Mouse (Mus musculus) frontal cortex, adult (tissue): Measurements from ENCODE around the gene Paqr5.

Source experiments
- ATAC-seq: cut with Nextera tagmentation; 2 replicates; pipeline ENCODE4 v1.9.2; 2017; ENCODE audit warnings: mild to moderate bottlenecking, moderate library complexity, mixed read lengths; ENCODE audit not compliant: low TSS enrichment

Gene Paqr5

DNA sequence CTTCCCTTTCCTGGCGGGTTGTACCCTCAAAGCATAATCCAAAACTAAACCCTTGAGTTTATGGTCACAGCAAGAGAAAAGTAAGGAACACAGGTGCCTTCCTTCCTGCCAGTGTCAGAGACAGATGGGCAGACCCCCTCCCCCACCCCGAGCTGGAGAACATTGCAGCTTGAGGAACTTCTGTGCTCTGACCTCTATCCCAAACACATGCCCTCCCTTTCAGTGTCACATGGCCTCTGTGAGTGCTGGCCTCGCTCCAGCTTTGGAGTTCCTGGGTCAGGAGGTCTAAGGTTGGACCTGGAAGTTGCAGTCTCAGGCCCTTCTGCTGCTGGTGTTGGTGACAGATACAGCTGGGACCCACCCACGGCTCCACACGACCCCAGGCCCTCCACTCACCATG, 65.9 kb downstream of the Paqr5 start:
- ATAC-seq, result no peak

DNA sequence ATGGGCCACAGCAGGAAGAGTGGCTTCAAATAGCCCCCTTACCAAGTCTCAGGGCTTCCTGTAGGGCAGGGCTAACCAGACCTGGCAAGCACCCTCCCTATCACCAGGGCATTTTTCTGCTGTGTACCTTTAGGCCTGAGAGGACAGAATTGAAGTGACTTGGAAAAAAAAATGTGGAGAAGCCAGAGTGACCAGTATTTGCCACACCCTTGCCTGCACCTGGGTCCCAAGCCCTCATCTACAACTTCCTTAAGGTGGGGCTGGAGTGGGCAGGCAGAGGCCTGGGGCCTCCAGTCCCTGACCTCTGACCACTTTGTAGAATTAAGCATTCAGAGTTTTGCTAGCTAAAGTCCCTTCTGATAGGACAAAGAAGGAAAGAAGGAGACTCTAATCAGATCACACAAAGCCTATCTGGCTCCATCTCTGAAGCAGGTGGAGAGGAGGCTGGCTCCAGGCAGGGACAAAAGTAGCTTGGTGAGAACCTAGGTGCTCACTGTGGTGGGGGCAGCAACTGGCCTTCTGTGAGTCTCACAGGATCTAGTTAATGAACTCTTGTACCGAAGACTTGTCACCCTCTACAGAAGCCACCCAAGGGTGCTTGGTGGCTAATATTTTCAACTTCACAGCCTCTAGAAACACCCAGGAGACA, 66.6 kb downstream of the Paqr5 start:
- no peak for ATAC-seq

DNA sequence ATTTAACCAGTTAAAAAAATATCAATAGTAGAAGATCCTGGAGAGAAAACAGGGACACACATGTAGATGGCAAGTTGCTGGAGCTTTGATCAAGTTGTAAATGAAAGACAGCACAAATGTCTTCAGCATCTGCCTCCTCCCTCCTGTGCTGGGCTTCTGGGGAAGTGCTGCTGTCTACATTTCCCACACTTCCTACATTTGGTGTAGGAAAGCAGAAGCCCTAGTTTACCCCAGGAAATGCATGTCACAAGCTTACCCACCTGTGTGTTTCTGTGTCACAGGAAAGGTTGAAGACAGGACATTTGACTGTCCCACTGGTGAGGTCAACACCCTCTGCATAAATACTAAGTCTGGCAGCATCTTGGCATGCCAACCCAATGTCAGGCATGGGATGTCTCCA, 71.9 kb downstream of the Paqr5 start:
- no peak for ATAC-seq

DNA sequence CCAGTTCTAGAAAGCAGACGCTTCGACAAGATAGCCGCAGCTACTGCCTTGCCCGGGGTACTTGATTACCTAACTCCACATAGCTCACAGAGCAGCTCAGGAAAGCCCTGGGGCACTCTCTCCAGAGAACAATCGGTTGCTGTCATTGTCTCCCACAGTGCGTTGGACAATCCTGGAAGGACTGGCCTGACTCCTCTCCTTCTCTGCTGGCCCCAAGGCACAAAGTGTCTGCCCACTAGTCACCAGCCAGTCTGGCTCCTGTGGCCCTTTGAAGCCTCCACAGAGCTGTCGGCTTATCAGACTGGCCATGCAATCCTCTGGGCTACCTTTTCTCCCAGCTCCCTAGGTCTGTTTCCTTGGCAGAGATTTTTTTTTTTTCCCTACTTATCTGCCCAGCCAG, 74.4 kb downstream of the Paqr5 start:
- no peak for ATAC-seq

DNA sequence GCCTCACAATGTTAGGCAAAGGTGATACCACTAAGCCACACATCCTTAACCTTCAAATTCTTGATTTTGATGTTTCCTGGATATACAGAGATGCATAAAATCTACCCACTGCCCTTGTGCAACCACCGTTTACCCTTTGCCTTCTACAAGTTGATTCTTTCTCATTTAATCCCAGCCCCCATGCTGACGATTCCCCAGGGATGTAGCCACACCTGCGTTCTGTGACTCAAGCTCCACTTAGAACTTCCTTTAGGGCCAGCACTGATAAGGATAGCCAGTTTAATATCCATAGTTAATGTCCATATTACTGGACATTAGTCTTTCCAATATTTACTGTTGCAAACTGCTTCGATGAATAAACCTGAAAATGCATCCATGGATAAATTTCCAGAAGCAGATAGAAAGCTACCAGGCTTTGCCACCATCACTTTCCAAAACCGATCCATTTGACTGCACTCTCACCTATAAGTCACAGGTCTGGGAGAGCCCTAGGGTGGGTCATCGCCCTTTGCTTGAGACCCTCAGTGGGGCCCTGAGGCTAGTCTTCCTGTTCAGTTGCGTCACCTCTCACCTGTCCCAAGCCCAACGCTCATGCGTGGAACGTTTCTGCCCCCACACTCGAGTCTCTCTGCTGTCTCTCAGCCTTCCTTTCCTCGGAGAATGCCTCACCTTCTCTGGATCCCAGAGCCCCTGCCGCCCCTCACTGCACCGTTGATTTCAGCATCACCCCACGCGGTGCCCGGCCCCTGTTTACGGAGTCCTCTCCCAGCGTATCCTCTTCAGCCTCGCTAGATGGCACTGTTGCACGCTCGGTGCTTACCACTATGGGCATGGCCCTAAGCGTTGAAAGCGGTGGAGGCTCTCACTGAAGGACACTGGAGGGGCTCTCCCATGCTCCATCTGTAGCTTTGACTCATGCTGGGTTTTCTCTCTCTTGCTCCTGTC, 79.0 kb downstream of the Paqr5 start:
- peak; percentile 92 for ATAC-seq

DNA sequence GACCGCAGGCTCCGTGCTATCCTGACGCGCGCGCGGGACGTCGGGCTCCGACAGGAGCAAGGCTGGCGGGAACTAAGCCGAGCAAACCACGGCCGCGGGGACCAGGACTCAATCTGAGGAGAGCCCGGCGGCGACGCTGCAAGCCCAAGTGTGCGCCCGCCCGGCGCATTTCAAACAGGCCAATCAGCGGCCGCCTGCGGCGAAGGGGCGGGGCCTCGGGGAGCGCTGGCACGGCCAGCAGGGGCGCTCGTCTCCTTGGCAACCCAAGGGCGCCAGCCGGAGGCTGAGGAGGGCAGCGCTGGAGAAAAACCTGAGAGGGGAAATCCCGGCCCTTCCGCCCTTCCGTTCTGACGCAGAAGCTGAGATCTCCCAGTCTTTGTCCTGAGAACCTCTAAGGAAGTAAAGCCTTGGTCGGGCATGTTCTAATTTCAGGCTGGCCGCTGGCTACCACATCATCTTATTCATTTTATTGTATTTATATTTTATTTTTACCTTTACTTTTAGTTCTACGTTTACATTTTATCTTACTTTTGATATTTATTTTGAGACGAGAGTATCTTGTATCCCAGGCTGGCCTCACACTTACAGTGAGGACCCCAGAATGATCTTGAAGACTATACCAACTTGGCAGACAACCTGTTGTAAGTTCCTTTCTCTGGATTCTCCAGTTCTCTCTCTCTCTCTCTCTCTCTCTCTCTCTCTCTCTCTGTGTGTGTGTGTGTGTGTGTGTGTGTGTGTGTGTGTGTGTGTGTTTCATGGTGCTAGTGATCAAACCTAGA, 79.8 kb downstream of the Paqr5 start, which contains the start of gene Kif23:
Gene Kif23, minus strand, starts transcription at position 152 of the 779 bp plus-strand sequence.
- ATAC-seq, result peak; percentile 95

DNA sequence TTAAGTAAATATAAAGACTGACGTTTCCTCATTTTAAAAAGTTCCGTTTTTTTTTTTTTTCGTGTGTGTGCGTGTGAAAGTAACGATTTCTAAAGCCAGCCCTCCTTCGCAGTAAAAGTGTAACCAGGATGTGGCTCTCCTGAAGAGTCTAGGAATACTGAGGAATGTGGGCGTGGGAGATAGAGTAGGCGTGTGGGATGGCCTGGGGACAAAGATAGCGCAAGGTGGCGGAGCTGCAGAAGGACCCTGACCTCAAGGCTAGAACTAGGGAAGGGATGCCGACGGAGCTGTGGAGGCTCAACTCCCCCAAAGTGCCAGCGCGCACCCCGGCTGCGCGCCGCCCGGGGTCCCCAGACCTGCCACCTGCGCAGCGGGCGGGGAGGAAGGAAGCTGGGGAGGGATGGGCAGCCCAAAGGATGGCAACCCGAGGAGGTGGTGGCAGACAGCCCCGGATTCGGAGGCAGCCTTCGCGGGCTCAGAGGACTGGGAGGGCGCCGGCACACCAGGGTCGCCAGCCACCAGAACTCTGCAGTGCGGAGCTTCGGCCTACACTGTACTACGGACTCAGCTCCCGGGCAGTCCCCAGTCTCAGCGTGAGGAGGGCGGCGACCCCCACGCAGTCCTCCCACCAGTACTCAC, 80.6 kb downstream of the Paqr5 start:
- peak; percentile 39; the same call in 1 of the 2 replicates for ATAC-seq

DNA sequence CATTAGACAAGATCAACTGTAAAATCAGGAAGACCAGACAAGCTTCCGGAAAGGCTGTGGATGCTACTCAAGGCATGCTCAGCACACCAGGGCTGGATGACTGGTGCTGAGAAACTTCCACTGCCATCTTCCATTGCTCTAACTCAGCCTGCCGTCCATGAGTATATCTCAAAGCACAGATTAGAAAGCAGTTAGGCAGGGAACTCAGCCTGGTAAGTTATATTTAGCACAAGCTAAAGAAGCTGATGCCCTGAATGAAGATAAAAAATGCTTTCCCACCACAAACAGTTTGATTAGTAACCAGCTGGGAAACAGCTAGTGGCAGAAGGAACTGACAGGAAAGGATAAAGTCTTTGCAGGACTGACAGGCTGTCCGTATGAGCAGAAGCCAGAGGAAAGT, 85.6 kb downstream of the Paqr5 start:
- ATAC-seq, result no peak

DNA sequence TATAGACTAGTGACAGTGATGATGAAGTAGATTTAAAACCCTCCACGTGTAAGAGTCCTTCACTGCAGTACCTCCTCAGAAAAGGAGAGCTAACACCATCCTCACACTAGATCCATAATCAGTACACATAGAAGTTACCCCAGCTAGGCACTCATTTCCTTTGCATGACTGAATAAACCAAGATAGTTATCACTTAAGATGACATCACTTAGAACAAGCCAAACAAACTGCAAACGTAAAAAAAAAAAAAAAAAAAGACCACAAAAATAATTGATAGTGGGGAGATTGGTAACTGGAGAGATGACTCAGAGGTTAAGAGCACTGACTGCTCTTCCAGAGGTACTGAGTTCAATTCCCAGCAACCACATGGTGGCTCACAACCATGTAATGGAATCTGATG, 93.3 kb downstream of the Paqr5 start:
- ATAC-seq, result no peak

DNA sequence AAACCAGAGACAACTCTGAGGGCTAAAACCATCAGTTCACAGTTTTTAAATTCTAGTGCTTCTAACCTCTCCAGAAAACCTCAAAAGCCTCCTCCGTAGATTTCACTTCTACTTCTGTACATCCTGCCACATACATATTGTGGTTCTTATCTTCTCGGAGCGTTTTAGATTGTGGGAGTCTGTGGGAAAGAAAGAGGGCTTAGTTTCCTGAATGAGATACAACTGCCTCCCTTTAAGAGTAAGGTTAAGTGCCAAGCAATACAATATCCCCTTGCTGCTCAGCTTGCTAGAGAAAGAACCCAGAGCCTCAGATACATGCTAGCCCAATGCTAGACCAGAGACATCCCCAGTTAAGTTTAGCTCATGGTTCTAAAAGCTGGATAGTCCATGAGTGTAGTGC, 94.6 kb downstream of the Paqr5 start:
- ATAC-seq, result no peak

DNA sequence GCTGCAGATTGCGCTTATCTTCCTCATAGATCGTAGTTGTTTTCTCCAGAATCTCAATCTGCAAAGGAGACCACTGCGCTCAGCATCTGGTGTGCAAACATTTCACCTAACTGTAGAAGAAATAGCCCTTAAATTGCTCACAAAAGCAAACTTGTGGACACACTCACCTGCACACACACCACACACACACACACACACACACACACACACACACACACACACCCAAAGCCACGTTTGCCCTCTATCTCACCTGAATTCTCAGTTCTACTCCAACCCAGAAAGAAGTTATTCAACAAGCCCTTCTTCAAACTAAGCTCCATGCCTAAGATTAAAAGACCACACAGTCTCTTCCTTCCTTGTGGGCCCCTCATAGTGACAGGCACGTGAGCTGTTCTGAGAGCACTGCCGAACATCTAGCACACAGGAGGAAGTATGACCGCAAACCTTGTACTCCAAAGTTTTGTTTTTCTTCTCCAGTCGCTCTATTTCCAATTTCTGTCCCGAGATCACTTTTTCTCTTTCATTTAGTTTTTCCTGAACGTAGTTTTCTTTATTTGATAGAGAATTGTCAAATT, 101.5 kb downstream of the Paqr5 start:
- ATAC-seq, result no peak

DNA sequence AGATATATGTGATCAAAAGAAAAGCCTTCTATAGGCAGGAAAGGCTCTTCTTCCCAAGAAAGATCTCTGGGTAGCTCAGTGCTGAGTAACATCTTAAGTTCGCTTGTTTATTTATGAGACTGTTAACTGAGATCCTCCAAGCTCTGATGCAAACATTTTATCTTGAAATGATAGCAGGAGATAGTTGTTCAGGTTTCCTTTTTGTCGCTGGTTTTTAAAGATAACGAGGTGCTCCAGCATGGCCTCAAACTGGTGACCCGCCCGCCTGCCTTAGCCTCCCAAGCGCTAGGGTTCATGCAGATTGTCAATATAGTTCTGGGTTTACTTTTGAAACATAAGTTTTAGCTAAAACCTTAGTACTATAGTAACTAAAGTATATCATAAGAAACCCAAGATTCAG, 106.3 kb downstream of the Paqr5 start:
- no peak for ATAC-seq

DNA sequence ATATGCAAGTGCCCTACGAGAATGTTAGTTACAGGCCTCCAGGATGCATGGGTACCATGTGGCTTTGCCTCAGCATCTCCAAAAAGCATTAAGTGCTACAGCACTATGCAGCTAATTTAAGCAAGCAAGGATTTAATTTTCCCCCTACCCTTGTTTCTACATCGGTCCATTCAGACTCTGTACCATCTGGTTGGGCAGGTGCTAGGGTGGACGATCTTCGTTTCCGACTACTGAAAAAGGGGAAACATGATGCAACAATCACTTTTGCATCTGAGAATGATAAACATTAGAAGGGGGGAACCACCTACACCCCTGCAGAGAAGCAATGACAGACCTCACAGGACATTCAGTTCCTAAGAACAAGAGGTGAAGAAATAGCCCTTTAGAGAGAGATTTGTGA, 107.2 kb downstream of the Paqr5 start:
- no peak for ATAC-seq

DNA sequence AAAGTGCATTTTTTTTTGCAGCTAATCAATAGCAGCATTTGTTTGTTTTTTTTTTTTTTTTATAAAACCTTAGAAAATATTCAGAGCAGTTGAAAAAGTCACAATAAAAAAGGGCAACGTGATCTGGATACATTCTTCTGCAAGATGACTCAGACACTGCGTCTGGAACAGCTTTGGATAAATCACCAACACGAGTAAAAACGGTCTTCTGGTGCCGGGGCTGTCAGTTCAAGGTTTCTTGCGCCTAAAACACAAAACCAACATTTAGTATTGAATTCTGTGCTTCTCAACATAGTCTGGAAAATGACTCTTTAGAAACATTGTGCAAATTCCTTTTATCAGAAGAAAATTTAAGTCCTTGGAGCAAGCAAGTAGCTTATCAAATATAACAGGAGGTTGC, 109.2 kb downstream of the Paqr5 start:
- no peak for ATAC-seq

DNA sequence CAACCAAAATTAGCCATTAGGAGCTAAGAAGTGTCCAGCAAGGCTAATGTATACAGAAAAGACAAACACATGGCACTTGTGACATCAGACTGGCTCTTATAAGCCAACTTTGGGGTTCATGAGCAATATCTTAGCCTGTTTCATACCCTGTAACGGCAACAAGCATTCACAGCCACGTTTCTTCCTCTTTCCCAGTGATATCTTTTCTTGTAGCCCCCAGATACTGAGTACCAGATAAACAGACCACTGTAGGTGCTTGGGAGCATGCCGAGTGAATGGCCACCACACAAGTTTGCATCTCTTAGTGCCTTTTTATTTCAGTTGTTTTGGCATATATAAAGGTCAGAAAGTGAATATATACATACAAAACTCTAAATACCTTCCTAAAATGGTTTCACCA, 109.7 kb downstream of the Paqr5 start:
- no peak for ATAC-seq

DNA sequence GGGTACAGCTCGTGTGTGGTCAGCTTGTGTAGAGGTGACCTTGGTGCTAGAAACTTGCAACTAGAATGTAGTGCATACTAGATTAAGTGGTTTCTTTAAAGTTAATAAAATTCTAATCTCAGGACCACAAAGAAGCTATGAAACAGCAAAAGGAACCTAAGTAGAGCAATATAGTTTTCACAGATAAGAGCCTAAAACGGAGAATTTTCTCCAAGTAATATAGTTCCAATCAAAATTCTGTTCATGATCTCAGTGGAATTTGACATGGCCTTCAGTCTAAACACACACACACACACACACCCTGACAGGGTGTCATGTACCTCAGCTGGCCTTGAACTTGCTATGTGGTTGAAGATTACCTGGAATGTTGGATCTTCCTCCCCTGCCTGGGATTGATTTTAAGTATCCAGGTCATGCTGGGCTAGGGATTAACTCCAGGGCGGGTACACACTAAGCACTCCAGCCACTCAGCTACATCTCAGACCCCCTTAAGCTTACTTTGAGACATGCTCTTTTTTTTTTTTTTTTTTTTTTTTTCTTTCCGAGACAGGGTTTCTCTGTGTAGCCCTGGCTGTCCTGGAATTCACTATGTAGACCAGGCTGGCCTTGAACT, 111.2 kb downstream of the Paqr5 start:
- no peak for ATAC-seq

DNA sequence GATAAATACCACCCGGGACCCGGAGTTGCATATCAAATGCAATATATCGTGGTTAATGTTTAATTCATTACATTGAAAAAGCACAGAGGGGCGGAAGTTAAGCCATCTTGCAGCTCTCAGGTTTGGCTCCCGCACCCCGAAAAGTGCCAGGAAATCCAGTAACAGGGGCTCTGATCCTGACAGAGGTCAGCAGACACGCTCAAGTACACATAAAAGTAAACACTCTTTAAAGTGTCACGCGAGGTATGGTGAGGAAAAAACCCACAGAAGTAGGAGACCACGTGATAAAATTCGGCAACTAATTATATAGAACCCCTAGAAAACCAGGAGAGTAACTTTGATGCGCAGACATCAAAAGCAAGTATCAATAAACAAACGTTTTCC, 111.7 kb downstream of the Paqr5 start:
- ATAC-seq, result no peak

DNA sequence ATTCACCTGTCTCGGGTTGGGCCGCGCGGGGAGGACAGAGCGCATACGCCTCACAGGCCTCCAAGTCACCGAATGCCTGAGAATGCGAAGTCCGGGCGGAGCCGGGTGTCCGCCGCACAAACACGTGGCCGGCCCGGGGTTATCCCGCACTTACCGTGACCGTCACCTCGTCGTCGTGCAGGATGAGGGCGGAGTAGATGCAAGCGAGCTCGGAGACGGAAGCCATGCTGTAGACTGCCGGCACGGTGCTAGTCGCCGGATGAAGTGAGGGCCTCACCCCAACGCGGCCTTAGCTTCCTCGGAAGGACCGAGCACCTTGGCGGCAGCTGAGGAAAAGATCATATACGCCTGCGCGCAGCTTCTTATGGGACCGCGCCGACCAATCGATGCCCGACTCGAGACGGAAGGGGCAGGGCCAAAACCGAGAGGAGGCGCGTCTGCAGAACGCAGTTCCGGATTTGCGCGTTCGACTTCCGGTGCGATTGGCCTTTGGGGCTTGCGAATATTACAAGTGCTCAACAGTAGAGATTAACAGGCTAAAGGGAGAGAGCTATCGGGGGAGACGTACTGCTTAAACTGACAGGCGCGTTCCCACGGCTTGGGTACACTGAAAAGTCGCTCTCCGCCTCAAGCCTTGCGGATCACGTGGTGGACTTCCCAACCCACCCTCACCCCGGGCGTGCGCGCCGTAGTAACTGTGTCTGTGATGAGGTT, 112.3 kb downstream of the Paqr5 start, which contains the start of gene Rplp1:
Gene Rplp1, minus strand, starts transcription at position 340 of the 714 bp plus-strand sequence.
- ATAC-seq, result peak; percentile 99

DNA sequence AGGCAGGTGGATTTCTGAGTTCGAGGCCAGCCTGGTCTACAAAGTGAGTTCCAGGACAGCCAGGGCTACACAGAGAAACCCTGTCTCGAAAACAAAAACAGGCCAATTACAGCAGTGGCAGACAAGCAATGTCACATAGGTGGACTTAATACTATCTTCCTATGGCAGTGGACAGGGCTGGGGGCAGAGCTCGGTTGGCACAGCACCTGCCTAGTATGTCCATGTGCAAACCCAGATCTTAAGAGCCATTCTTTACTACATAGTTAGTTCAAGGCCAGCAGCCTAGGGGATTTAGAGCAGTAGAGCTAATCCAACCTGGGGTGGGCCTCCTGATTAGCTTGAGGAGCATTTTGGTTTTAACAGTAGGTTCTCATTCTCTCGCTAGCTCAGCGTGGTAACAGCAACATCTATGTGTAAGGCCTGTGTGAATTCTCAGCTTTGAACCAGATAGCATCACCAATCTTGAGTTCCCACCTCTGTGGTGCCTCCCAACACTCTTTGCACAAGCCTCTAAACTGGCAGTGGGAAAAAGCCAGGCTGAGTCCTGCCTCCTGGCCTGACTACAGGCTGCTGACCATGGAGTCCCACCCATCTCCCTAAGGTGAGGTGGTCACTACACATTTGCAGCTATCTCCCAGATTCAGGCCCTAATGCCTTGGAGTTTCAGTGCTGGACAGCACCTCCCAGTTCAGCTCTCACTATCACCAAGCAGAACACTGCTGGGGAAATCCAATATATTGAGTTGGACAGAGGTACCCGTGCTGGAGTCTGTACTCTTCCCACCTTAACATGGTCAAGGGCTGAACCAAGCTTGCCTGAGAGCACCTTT, 115.1 kb downstream of the Paqr5 start:
- ATAC-seq, result no peak
